10 mouse cellular contexts compared by ENCODE assay signal in genomic region chr3:96565105-96565504, GRCm38 (mm10). TPM values are rescaled to one million over a fixed set of nuclear protein-coding genes. Genes with fewer than 3 reads are reported as not detected.
A peak's percentile ranks its signal among the peaks of the same experiment; 100 is the strongest.
DNase-seq lines count a peak whose midpoint lies in the region; ATAC-seq and TF ChIP-seq lines count a peak whose summit lies in the region.
"Had no signal": no experiment of that assay in that cellular context is flagged by ENCODE, and none has a peak within 500 bp of the region (broad histone marks: within the 10 kb centered on the region; RNA-seq: fewer than 3 reads in every experiment).

No protein-coding gene starts in this region.

- H3K9ac ChIP-seq in heart, adult 2 months (ENCODE audit: low read depth, low read length): no peak overlapping the region
- no peak overlapping the region for H3K9ac ChIP-seq in lung, embryonic 16.5 days (ENCODE audit: low read length)
- H3K9ac ChIP-seq in stomach, embryonic 14.5 days (replicated peaks; ENCODE audit: low read depth, low read length): no peak overlapping the region

- 0 out of 2 replicates have a peak, but pooled peaks cover 1% of the 10 kb centered on the region for H3K79me2 ChIP-seq in heart, adult 2 months (replicated peaks; ENCODE audit: control insufficient read depth, insufficient read depth, low read length)

- H3K27ac ChIP-seq in heart, adult 2 months: peak overlapping the region; percentile 96
- H3K27ac ChIP-seq in lung, embryonic 16.5 days (ENCODE audit: low read length): peak overlapping the region; percentile 96
- H3K27ac ChIP-seq in stomach, embryonic 14.5 days (ENCODE audit: low read length): peak overlapping the region; percentile 72; the same call in 1 of the 2 replicates

- no peak for TF ChIP-seq CTCF in heart, adult 2 months (IDR thresholded peaks at IDR 0.05)

- no peak for TF ChIP-seq POLR2A in heart, adult 2 months (IDR thresholded peaks at IDR 0.05; ENCODE audit: insufficient read depth, low read depth, low read length)

- TF ChIP-seq EP300 in heart, adult 2 months (IDR thresholded peaks at IDR 0.05; ENCODE audit: insufficient read depth, low read depth, low read length): no peak

- DNase-seq in heart, adult 2 months: no peak
- no peak for DNase-seq in heart, postnatal 25 days (ENCODE audit: low spot score)
- no peak for DNase-seq in lung, postnatal 25 days (ENCODE audit: low spot score)
- peak; percentile 10 to 25 for DNase-seq in heart, postnatal 36 days
- DNase-seq in urinary bladder, postnatal 10 days (ENCODE audit: low spot score): no peak
- no peak for DNase-seq in layer of hippocampus, adult 18-20 months (ENCODE audit: low spot score in 2 of 2)
- DNase-seq: retina, postnatal 1 day had no signal

- intact Hi-C loops in heart, adult 2 months (cut with DNase I): no loop called here
- intact Hi-C loops in heart, postnatal 25 days (cut with DNase I): no loop called here
- intact Hi-C loops in heart, postnatal 36 days (cut with DNase I): no loop called here

- H3K4me2 ChIP-seq in lung, embryonic 16.5 days (ENCODE audit: low read depth, low read length): peak overlapping the region; percentile 16; the same call in 1 of the 2 replicates
- no peak overlapping the region for H3K4me2 ChIP-seq in stomach, embryonic 14.5 days (replicated peaks; ENCODE audit: low read depth, low read length)

- no peak for ATAC-seq in lung, embryonic 16.5 days (ENCODE audit: low read depth)
- ATAC-seq in stomach, embryonic 14.5 days (ENCODE audit: insufficient number of reproducible peaks, insufficient read depth, low FRiP score, low read depth): no peak
- ATAC-seq: forebrain, embryonic 16.5 days had no signal

- 67% methylated on average over 3 of the region's 3 CpGs for WGBS in heart, adult 2 months
- WGBS in lung, embryonic 16.5 days: 69% methylated on average over 3 of the region's 3 CpGs
- WGBS in stomach, embryonic 14.5 days: 87% methylated on average over 2 of the region's 3 CpGs

- H3K4me1 ChIP-seq in heart, adult 2 months (ENCODE audit: control insufficient read depth, insufficient read depth, low read length): peaks cover 32% of the 10 kb centered on the region
- H3K4me1 ChIP-seq in lung, embryonic 16.5 days (replicated peaks; ENCODE audit: control insufficient read depth, insufficient read depth, low read length): peaks cover 27% of the 10 kb centered on the region
- peaks cover 33% of the 10 kb centered on the region for H3K4me1 ChIP-seq in stomach, embryonic 14.5 days (ENCODE audit: control insufficient read depth, insufficient read depth, low read length)

- no peak overlapping the region for H3K4me3 ChIP-seq in heart, adult 2 months
- no peak overlapping the region for H3K4me3 ChIP-seq in lung, embryonic 16.5 days (ENCODE audit: low read length)
- H3K4me3 ChIP-seq in stomach, embryonic 14.5 days (ENCODE audit: low read depth, low read length): no peak overlapping the region

- H3K27me3 ChIP-seq in heart, adult 2 months (ENCODE audit: control insufficient read depth, insufficient read depth, low read length): no peaks in the 10 kb centered on the region
- no peaks in the 10 kb centered on the region for H3K27me3 ChIP-seq in lung, embryonic 16.5 days (ENCODE audit: control insufficient read depth, insufficient read depth, low read depth, low read length)
- H3K27me3 ChIP-seq in stomach, embryonic 14.5 days (ENCODE audit: control insufficient read depth, insufficient read depth, low read length): no peaks in the 10 kb centered on the region

- peaks cover 16% of the 10 kb centered on the region for H3K36me3 ChIP-seq in heart, adult 2 months (ENCODE audit: control insufficient read depth, insufficient read depth, low read length)
- H3K36me3 ChIP-seq in lung, embryonic 16.5 days (ENCODE audit: control insufficient read depth, insufficient read depth, low read length): peaks cover 14% of the 10 kb centered on the region; the same call in 1 of the 2 replicates
- peaks cover 13% of the 10 kb centered on the region for H3K36me3 ChIP-seq in stomach, embryonic 14.5 days (ENCODE audit: control insufficient read depth, insufficient read depth, low read length)

- H3K9me3 ChIP-seq in lung, embryonic 16.5 days (ENCODE audit: control insufficient read depth, low read length): no peaks in the 10 kb centered on the region
- no peaks in the 10 kb centered on the region for H3K9me3 ChIP-seq in stomach, embryonic 14.5 days (ENCODE audit: control insufficient read depth, low read depth, low read length)

RNA-seq across cellular contexts. Expression of gene Txnip, which starts 7.3 kb away (rescaled TPM):
- 100 to 1,000 TPM; 276 to 338 TPM for total RNA-seq in heart, adult 2 months (2021)
- 515 and 744 TPM in 2 replicates for polyA plus RNA-seq in heart, adult 2 months (2012; rRNA removed)
- 100 to 1,000 TPM; 341 to 607 TPM for total RNA-seq in heart, postnatal 25 days (2021)
- polyA plus RNA-seq in lung, embryonic 16.5 days (2015; fragmentation: Nextera tagmentation; extraction: Ambion mirVana): 184 and 197 TPM in 2 replicates
- total RNA-seq in heart, postnatal 36 days (2021): 1,000 to 10,000 TPM in 1 of 2 experiments, 100 to 1,000 TPM in 1; 646 to 1,158 TPM
- 155 and 168 TPM in 2 replicates for polyA plus RNA-seq in stomach, embryonic 14.5 days (2014; fragmentation: Nextera tagmentation; extraction: Ambion mirVana)
- 10 to 100 TPM; 28.1 to 34.8 TPM for total RNA-seq in layer of hippocampus, adult 18-20 months (2021)

RNA-seq across cellular contexts. Expression of gene Gm16253, which starts 11.7 kb away (rescaled TPM):
- 1 to 10 TPM; 1.8 to 2.8 TPM for total RNA-seq in heart, adult 2 months (2021)
- polyA plus RNA-seq in heart, adult 2 months (2012; rRNA removed): not detected in 2 replicates
- 1 to 10 TPM; 1.1 to 2.1 TPM for total RNA-seq in heart, postnatal 25 days (2021)
- 1.4 TPM in 2 replicates for polyA plus RNA-seq in lung, embryonic 16.5 days (2015; fragmentation: Nextera tagmentation; extraction: Ambion mirVana)
- 1 to 10 TPM in 1 of 2 experiments, under 1 TPM in 1; 0.89 to 2.8 TPM for total RNA-seq in heart, postnatal 36 days (2021)
- polyA plus RNA-seq in stomach, embryonic 14.5 days (2014; fragmentation: Nextera tagmentation; extraction: Ambion mirVana): 0.69 and 1.9 TPM in 2 replicates
- total RNA-seq in layer of hippocampus, adult 18-20 months (2021): not detected

RNA-seq across cellular contexts. Expression of gene Polr3gl, which starts 28.9 kb away (rescaled TPM):
- 10 to 100 TPM; 24.3 to 35.0 TPM for total RNA-seq in heart, adult 2 months (2021)
- polyA plus RNA-seq in heart, adult 2 months (2012; rRNA removed): 20.1 and 21.9 TPM in 2 replicates
- 10 to 100 TPM; 25.2 to 25.9 TPM for total RNA-seq in heart, postnatal 25 days (2021)
- polyA plus RNA-seq in lung, embryonic 16.5 days (2015; fragmentation: Nextera tagmentation; extraction: Ambion mirVana): 35.9 TPM in 2 replicates
- 10 to 100 TPM; 30.3 to 33.0 TPM for total RNA-seq in heart, postnatal 36 days (2021)
- polyA plus RNA-seq in stomach, embryonic 14.5 days (2014; fragmentation: Nextera tagmentation; extraction: Ambion mirVana): 21.5 and 29.5 TPM in 2 replicates
- total RNA-seq in layer of hippocampus, adult 18-20 months (2021): 10 to 100 TPM; 28.7 to 31.6 TPM

RNA-seq across cellular contexts. Expression of gene Ankrd34a, which starts 31.3 kb away (rescaled TPM):
- total RNA-seq in heart, adult 2 months (2021): 1 to 10 TPM; 1.3 to 2.4 TPM
- polyA plus RNA-seq in heart, adult 2 months (2012; rRNA removed): 2.1 and 3.1 TPM in 2 replicates
- total RNA-seq in heart, postnatal 25 days (2021): 1 to 10 TPM; 1.9 to 2.4 TPM
- 1.6 and 1.9 TPM in 2 replicates for polyA plus RNA-seq in lung, embryonic 16.5 days (2015; fragmentation: Nextera tagmentation; extraction: Ambion mirVana)
- 1 to 10 TPM; 1.3 to 2.2 TPM for total RNA-seq in heart, postnatal 36 days (2021)
- 2.9 and 3.4 TPM in 2 replicates for polyA plus RNA-seq in stomach, embryonic 14.5 days (2014; fragmentation: Nextera tagmentation; extraction: Ambion mirVana)
- total RNA-seq in layer of hippocampus, adult 18-20 months (2021): 10 to 100 TPM; 55.7 to 56.8 TPM

RNA-seq across cellular contexts. Expression of gene Lix1l, which starts 35.8 kb away (rescaled TPM):
- 10 to 100 TPM; 24.7 to 25.3 TPM for total RNA-seq in heart, adult 2 months (2021)
- polyA plus RNA-seq in heart, adult 2 months (2012; rRNA removed): 25.2 and 39.9 TPM in 2 replicates
- total RNA-seq in heart, postnatal 25 days (2021): 10 to 100 TPM; 25.4 to 27.2 TPM
- 6.7 and 8.2 TPM in 2 replicates for polyA plus RNA-seq in lung, embryonic 16.5 days (2015; fragmentation: Nextera tagmentation; extraction: Ambion mirVana)
- 10 to 100 TPM; 27.6 to 32.1 TPM for total RNA-seq in heart, postnatal 36 days (2021)
- polyA plus RNA-seq in stomach, embryonic 14.5 days (2014; fragmentation: Nextera tagmentation; extraction: Ambion mirVana): 10.6 TPM in 2 replicates
- 10 to 100 TPM; 30.9 to 33.0 TPM for total RNA-seq in layer of hippocampus, adult 18-20 months (2021)

Comparison
In these comparisons a context has a peak if more than half of its experiments do, and no peak if none do; other contexts are left out.
1. DNase-seq: peak in heart, postnatal 36 days (2 of 2); none in heart, adult 2 months (0 of 2), heart, postnatal 25 days (single experiment), lung, postnatal 25 days (single experiment), urinary bladder, postnatal 10 days (single experiment) and layer of hippocampus, adult 18-20 months (0 of 2).
2. RNA of gene Txnip, which starts 7.3 kb away (total RNA-seq): 646 to 1,158 TPM in heart, postnatal 36 days, 341 to 607 TPM in heart, postnatal 25 days and 276 to 338 TPM in heart, adult 2 months; 28.1 to 34.8 TPM in layer of hippocampus, adult 18-20 months; every median in the first group is over 4 times any median in the second.
3. Peak in every context shown above with its lines, with median percentiles within 50 percentile points of each other: H3K27ac ChIP-seq.